12 mouse cellular contexts compared by ENCODE assay signal in the genomic region with DNA sequence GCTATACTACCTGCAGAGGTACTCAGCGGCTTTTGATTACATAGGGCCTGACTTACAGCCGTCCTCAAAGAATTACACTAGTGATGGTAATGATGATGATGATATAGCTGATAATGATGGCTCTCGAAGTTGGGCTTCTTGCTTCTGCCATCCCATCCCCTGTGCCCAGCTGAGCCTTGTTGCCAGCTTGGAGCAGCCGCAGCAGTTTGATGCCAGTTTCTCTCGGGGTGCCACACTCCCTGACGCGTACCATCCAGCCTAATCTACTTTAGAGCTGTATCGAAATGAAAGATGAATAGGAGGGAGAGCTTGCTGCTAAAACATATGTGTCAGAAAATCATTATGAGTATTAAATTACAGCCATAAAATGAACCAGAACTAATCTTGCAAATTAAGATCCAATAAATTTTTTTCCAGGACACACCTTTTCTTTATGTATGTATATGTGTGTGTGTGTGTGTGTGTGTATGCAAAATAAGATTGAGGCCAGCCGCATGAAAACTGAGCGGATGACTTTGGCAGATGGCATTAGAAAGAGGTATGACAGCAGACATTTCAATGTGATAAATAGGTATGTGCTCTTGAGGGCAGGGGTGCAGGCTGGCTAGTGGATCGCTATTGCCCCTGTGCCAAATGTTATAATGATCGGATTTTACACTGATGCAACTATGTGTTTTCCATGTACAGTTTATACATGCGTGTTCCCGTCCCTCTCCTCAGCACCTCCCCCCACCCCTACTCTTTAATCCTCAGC.
DNase-seq lines count a peak whose midpoint lies in the region; ATAC-seq and TF ChIP-seq lines count a peak whose summit lies in the region.
"Had no signal": no experiment of that assay in that cellular context is flagged by ENCODE, and none has a peak within 500 bp of the region (broad histone marks: within the 10 kb centered on the region; RNA-seq: fewer than 3 reads in every experiment).

No protein-coding gene starts in this region.

- peaks cover 33% of the 10 kb centered on the region for H3K4me1 ChIP-seq in forebrain, embryonic 11.5 days (replicated peaks; ENCODE audit: control insufficient read depth, insufficient read depth, low read length)
- peaks cover 24% of the 10 kb centered on the region for H3K4me1 ChIP-seq in forebrain, postnatal 0 days (ENCODE audit: insufficient read depth)
- H3K4me1 ChIP-seq in midbrain, embryonic 15.5 days, result peaks cover 40% of the 10 kb centered on the region
- H3K4me1 ChIP-seq: liver, embryonic 15.5 days had no signal

- peak overlapping the region; percentile 74; the same call in 1 of the 2 replicates for H3K27ac ChIP-seq in layer of hippocampus, adult 2 months
- no peak overlapping the region for H3K27ac ChIP-seq in forebrain, embryonic 11.5 days (ENCODE audit: low read depth, low read length)
- no peak overlapping the region for H3K27ac ChIP-seq in forebrain, postnatal 0 days (ENCODE audit: low read depth, low read length)
- H3K27ac ChIP-seq in midbrain, embryonic 15.5 days, result no peak overlapping the region
- H3K27ac ChIP-seq: liver, embryonic 15.5 days had no signal

- H3K27me3 ChIP-seq in forebrain, embryonic 11.5 days (ENCODE audit: control insufficient read depth, insufficient read depth, low read length), result peaks cover 4% of the 10 kb centered on the region; the same call in 1 of the 2 replicates
- no peaks in the 10 kb centered on the region; the same call in 1 of the 2 replicates for H3K27me3 ChIP-seq in forebrain, postnatal 0 days (ENCODE audit: insufficient read depth, low read length)
- H3K27me3 ChIP-seq in midbrain, embryonic 15.5 days (replicated peaks), result 0 out of 2 replicates have a peak, but pooled peaks cover 3% of the 10 kb centered on the region
- H3K27me3 ChIP-seq: liver, embryonic 15.5 days had no signal

- no peak overlapping the region for H3K9ac ChIP-seq in forebrain, embryonic 11.5 days (ENCODE audit: low read length)
- H3K9ac ChIP-seq in forebrain, postnatal 0 days, result no peak overlapping the region
- H3K9ac ChIP-seq in midbrain, embryonic 15.5 days, result no peak overlapping the region
- H3K9ac ChIP-seq: liver, embryonic 15.5 days had no signal

- 0 out of 2 replicates have a peak overlapping the region, but pooled peaks have one; percentile 21 for H3K4me2 ChIP-seq in forebrain, embryonic 11.5 days (ENCODE audit: low read depth, low read length, severe bottlenecking)
- H3K4me2 ChIP-seq in forebrain, postnatal 0 days (ENCODE audit: low read depth), result peak overlapping the region; percentile 32
- peak overlapping the region; percentile 8; the same call in 1 of the 2 replicates for H3K4me2 ChIP-seq in midbrain, embryonic 15.5 days
- H3K4me2 ChIP-seq: liver, embryonic 15.5 days had no signal

- no peak overlapping the region for H3K4me3 ChIP-seq in layer of hippocampus, adult 2 months
- no peak overlapping the region for H3K4me3 ChIP-seq in forebrain, embryonic 11.5 days (ENCODE audit: low read depth, low read length)
- H3K4me3 ChIP-seq in forebrain, postnatal 0 days (ENCODE audit: low read depth, low read length), result no peak overlapping the region
- H3K4me3 ChIP-seq in midbrain, embryonic 15.5 days, result no peak overlapping the region
- H3K4me3 ChIP-seq: liver, embryonic 15.5 days had no signal

- ATAC-seq in forebrain, embryonic 11.5 days (replicated peaks; ENCODE audit: low FRiP score), result no peak
- no peak for ATAC-seq in forebrain, postnatal 0 days
- no peak for ATAC-seq in midbrain, embryonic 15.5 days (replicated peaks)
- no peak for ATAC-seq in megakaryocyte progenitor cell, adult 5-6 weeks (replicated peaks; ENCODE audit: poor library complexity)
- ATAC-seq: inflammation-experienced regulatory T-cells, adult 6 months had no signal

- peaks cover 5% of the 10 kb centered on the region; the same call in 1 of the 2 replicates for H3K9me3 ChIP-seq in forebrain, embryonic 11.5 days (ENCODE audit: control insufficient read depth, low read length)
- H3K9me3 ChIP-seq in forebrain, postnatal 0 days (ENCODE audit: low read length), result no peaks in the 10 kb centered on the region
- no peaks in the 10 kb centered on the region for H3K9me3 ChIP-seq in midbrain, embryonic 15.5 days
- H3K9me3 ChIP-seq: G1E; liver, embryonic 15.5 days had no signal

- WGBS in forebrain, embryonic 11.5 days, result 64% methylated on average over 14 of the region's 14 CpGs
- 34% methylated on average over 14 of the region's 14 CpGs for WGBS in forebrain, postnatal 0 days
- 53% methylated on average over 14 of the region's 14 CpGs for whole genome bisulfite sequencing in midbrain, embryonic 15.5 days

- H3K36me3 ChIP-seq in forebrain, embryonic 11.5 days (ENCODE audit: control insufficient read depth, insufficient read depth, low read length), result no peaks in the 10 kb centered on the region
- H3K36me3 ChIP-seq in forebrain, postnatal 0 days (ENCODE audit: insufficient read depth), result no peaks in the 10 kb centered on the region
- H3K36me3 ChIP-seq in midbrain, embryonic 15.5 days (replicated peaks), result no peaks in the 10 kb centered on the region
- H3K36me3 ChIP-seq: G1E; liver, embryonic 15.5 days had no signal

- TF ChIP-seq CTCF in layer of hippocampus, adult 2 months (conservative IDR thresholded peaks at IDR 0.05), result no peak
- TF ChIP-seq CTCF in forebrain, postnatal 0 days (IDR thresholded peaks at IDR 0.05; ENCODE audit: low read depth), result no peak

- no peak for DNase-seq in layer of hippocampus, adult 2 months (ENCODE audit: low spot score in 2 of 2)
- DNase-seq in layer of hippocampus, adult 8-10 months (ENCODE audit: low spot score in 2 of 2), result no peak
- DNase-seq in forebrain, embryonic 11.5 days (ENCODE audit: low spot score), result no peak
- peak; percentile 46 for DNase-seq in forebrain, postnatal 0 days
- DNase-seq in testis, postnatal 14 days (ENCODE audit: low spot score), result no peak
- DNase-seq: cerebellum, adult 9-10 months; layer of hippocampus, postnatal 36 days had no signal
